Mouse (Mus musculus): ENCODE data around the gene Gm1043. TPM values are rescaled to one million over a fixed set of nuclear protein-coding genes. Genes with fewer than 3 reads are reported as not detected.

Gene Gm1043
- polyA plus RNA-seq, 1 experiment from 2014 or later = 1.1 TPM

GRCm38 (mm10) chr5:37196196-37196595 is 111.0 kb downstream of the Gm1043 start:
- Histone ChIP-seq H3K9ac (ENCODE audit: low read length) (no peak overlapping the region), H3K4me3 (ENCODE audit: low read depth, low read length) (no peak overlapping the region), H3K27me3 (replicated peaks; ENCODE audit: control insufficient read depth, insufficient read depth, low read length) (no peaks in the 10 kb centered on the region), H3K4me2 (ENCODE audit: low read length) (no peak overlapping the region), H3K36me3 (ENCODE audit: control insufficient read depth, insufficient read depth, low read length) (no peaks in the 10 kb centered on the region), H3K9me3 (replicated peaks; ENCODE audit: control insufficient read depth, low read length) (no peaks in the 10 kb centered on the region), H3K4me1 (ENCODE audit: control insufficient read depth, insufficient read depth, low read length) (peaks cover 15% of the 10 kb centered on the region), H3K27ac (ENCODE audit: low read depth, low read length) (no peak overlapping the region)
- no peak for ATAC-seq
- no peak for DNase-seq (ENCODE audit: low spot score)
- WGBS = 76% methylated on average over 8 of the region's 8 CpGs

GRCm38 (mm10) chr5:37196666-37197250 is 111.6 kb downstream of the Gm1043 start:
- ATAC-seq (no peak), DNase-seq (ENCODE audit: low spot score) (no peak)
- no peak overlapping the region for H3K4me2 ChIP-seq (ENCODE audit: low read length)
- H3K36me3 ChIP-seq (ENCODE audit: control insufficient read depth, insufficient read depth, low read length) = no peaks in the 10 kb centered on the region
- WGBS = 79% methylated on average over 10 of the region's 10 CpGs
- H3K9me3 ChIP-seq (replicated peaks; ENCODE audit: control insufficient read depth, low read length) = no peaks in the 10 kb centered on the region
- peaks cover 15% of the 10 kb centered on the region for H3K4me1 ChIP-seq (ENCODE audit: control insufficient read depth, insufficient read depth, low read length)
- H3K27ac ChIP-seq (ENCODE audit: low read depth, low read length) = no peak overlapping the region
- no peak overlapping the region for H3K4me3 ChIP-seq (ENCODE audit: low read depth, low read length)
- H3K27me3 ChIP-seq (replicated peaks; ENCODE audit: control insufficient read depth, insufficient read depth, low read length) = no peaks in the 10 kb centered on the region
- no peak overlapping the region for H3K9ac ChIP-seq (ENCODE audit: low read length)

DNA sequence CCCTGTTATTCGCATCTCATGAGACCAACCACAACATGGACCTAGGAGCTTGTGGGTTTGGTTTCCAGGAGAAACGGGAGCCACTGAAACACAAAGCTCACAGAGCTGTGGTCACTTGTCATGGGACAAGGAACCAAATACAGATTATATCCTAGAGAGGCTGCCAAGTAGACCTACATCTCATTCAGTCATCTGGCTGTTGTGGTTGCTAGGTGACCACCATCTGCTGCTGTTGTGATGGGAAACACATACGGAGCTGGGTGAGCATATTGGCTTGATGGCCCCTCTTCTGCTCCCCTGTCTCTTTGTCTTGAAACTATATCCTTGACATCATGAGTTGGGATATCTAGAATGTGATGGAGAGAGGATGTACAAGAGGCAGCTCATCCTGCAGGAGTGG is 112.3 kb downstream of the Gm1043 start:
- WGBS = 72% methylated on average over 3 of the region's 3 CpGs
- DNase-seq (ENCODE audit: low spot score) = peak; percentile 38
- no peak overlapping the region for H3K9ac ChIP-seq (ENCODE audit: low read length)
- H3K27me3 ChIP-seq (replicated peaks; ENCODE audit: control insufficient read depth, insufficient read depth, low read length) = no peaks in the 10 kb centered on the region
- ATAC-seq = no peak
- no peaks in the 10 kb centered on the region for H3K9me3 ChIP-seq (replicated peaks; ENCODE audit: control insufficient read depth, low read length)
- H3K4me3 ChIP-seq (ENCODE audit: low read depth, low read length) = no peak overlapping the region
- peaks cover 15% of the 10 kb centered on the region for H3K4me1 ChIP-seq (ENCODE audit: control insufficient read depth, insufficient read depth, low read length)
- no peaks in the 10 kb centered on the region for H3K36me3 ChIP-seq (ENCODE audit: control insufficient read depth, insufficient read depth, low read length)
- no peak overlapping the region for H3K27ac ChIP-seq (ENCODE audit: low read depth, low read length)
- H3K4me2 ChIP-seq (ENCODE audit: low read length) = no peak overlapping the region

- peak; percentile 62 for ATAC-seq
- Histone ChIP-seq H3K27ac (ENCODE audit: low read depth, low read length) (no peak overlapping the region; the same call in 1 of the 2 replicates), H3K9me3 (replicated peaks; ENCODE audit: control insufficient read depth, low read length) (no peaks in the 10 kb centered on the region), H3K4me3 (ENCODE audit: low read depth, low read length) (no peak overlapping the region), H3K4me2 (ENCODE audit: low read length) (no peak overlapping the region), H3K4me1 (ENCODE audit: control insufficient read depth, insufficient read depth, low read length) (peaks cover 15% of the 10 kb centered on the region), H3K27me3 (replicated peaks; ENCODE audit: control insufficient read depth, insufficient read depth, low read length) (no peaks in the 10 kb centered on the region), H3K9ac (ENCODE audit: low read length) (no peak overlapping the region), H3K36me3 (ENCODE audit: control insufficient read depth, insufficient read depth, low read length) (no peaks in the 10 kb centered on the region)
- 32% methylated on average over 2 of the region's 2 CpGs for WGBS
- peak; percentile 62 for DNase-seq (ENCODE audit: low spot score)
These were observed 113.0 kb downstream of the Gm1043 start for GRCm38 (mm10) chr5:37198011-37198688.

GRCm38 (mm10) chr5:37202285-37202684 is 117.1 kb downstream of the Gm1043 start:
- DNase-seq (ENCODE audit: low spot score) = no peak
- Histone ChIP-seq H3K9me3 (replicated peaks; ENCODE audit: control insufficient read depth, low read length) (no peaks in the 10 kb centered on the region), H3K4me1 (ENCODE audit: control insufficient read depth, insufficient read depth, low read length) (peaks cover 12% of the 10 kb centered on the region), H3K4me3 (ENCODE audit: low read depth, low read length) (no peak overlapping the region), H3K36me3 (ENCODE audit: control insufficient read depth, insufficient read depth, low read length) (no peaks in the 10 kb centered on the region), H3K4me2 (ENCODE audit: low read length) (no peak overlapping the region), H3K27ac (ENCODE audit: low read depth, low read length) (no peak overlapping the region), H3K9ac (ENCODE audit: low read length) (no peak overlapping the region), H3K27me3 (replicated peaks; ENCODE audit: control insufficient read depth, insufficient read depth, low read length) (no peaks in the 10 kb centered on the region)
- 33% methylated on average over 1 of the region's 1 CpGs for WGBS
- no peak for ATAC-seq

DNA sequence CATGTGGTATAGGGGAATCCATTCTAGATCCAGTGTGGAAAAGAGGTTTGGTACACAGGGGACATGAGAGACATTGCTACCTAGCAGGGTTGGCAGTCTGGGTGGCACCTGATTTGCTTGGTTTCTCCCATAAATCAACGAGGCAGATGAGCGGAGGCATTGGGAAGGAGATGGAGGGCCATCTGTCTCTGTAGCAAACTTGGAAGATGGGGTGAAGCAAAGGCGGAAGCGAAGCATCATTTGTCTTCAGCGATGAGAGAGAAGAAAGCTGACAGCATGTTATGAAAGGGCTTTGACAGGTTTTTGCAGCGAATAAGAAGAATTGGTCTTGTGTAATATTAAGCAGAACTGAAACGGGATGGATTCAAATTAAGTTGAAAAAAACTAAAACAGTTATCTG is 119.7 kb downstream of the Gm1043 start:
- no peak overlapping the region for H3K9ac ChIP-seq (ENCODE audit: low read length)
- no peaks in the 10 kb centered on the region for H3K36me3 ChIP-seq (ENCODE audit: control insufficient read depth, insufficient read depth, low read length)
- H3K4me2 ChIP-seq (ENCODE audit: low read length) = no peak overlapping the region
- ATAC-seq (no peak), DNase-seq (ENCODE audit: low spot score) (no peak)
- H3K27me3 ChIP-seq (replicated peaks; ENCODE audit: control insufficient read depth, insufficient read depth, low read length) = no peaks in the 10 kb centered on the region
- H3K27ac ChIP-seq (ENCODE audit: low read depth, low read length) = no peak overlapping the region
- H3K9me3 ChIP-seq (replicated peaks; ENCODE audit: control insufficient read depth, low read length) = no peaks in the 10 kb centered on the region
- 81% methylated on average over 7 of the region's 7 CpGs for WGBS
- no peak overlapping the region for H3K4me3 ChIP-seq (ENCODE audit: low read depth, low read length)
- no peaks in the 10 kb centered on the region for H3K4me1 ChIP-seq (ENCODE audit: control insufficient read depth, insufficient read depth, low read length)

GRCm38 (mm10) chr5:37205420-37205819 is 120.2 kb downstream of the Gm1043 start:
- no peak for DNase-seq (ENCODE audit: low spot score)
- no peaks in the 10 kb centered on the region for H3K4me1 ChIP-seq (ENCODE audit: control insufficient read depth, insufficient read depth, low read length)
- H3K4me2 ChIP-seq (ENCODE audit: low read length) = no peak overlapping the region
- WGBS = 82% methylated on average over 1 of the region's 1 CpGs
- H3K9ac ChIP-seq (ENCODE audit: low read length) = no peak overlapping the region
- no peaks in the 10 kb centered on the region for H3K27me3 ChIP-seq (replicated peaks; ENCODE audit: control insufficient read depth, insufficient read depth, low read length)
- H3K27ac ChIP-seq (ENCODE audit: low read depth, low read length) = no peak overlapping the region
- ATAC-seq = no peak
- H3K9me3 ChIP-seq (replicated peaks; ENCODE audit: control insufficient read depth, low read length) = no peaks in the 10 kb centered on the region
- H3K4me3 ChIP-seq (ENCODE audit: low read depth, low read length) = no peak overlapping the region
- no peaks in the 10 kb centered on the region for H3K36me3 ChIP-seq (ENCODE audit: control insufficient read depth, insufficient read depth, low read length)

GRCm38 (mm10) chr5:37206364-37206763 is 121.2 kb downstream of the Gm1043 start:
- 62% methylated on average over 2 of the region's 2 CpGs for WGBS
- DNase-seq (ENCODE audit: low spot score) (no peak), ATAC-seq (no peak)

DNA sequence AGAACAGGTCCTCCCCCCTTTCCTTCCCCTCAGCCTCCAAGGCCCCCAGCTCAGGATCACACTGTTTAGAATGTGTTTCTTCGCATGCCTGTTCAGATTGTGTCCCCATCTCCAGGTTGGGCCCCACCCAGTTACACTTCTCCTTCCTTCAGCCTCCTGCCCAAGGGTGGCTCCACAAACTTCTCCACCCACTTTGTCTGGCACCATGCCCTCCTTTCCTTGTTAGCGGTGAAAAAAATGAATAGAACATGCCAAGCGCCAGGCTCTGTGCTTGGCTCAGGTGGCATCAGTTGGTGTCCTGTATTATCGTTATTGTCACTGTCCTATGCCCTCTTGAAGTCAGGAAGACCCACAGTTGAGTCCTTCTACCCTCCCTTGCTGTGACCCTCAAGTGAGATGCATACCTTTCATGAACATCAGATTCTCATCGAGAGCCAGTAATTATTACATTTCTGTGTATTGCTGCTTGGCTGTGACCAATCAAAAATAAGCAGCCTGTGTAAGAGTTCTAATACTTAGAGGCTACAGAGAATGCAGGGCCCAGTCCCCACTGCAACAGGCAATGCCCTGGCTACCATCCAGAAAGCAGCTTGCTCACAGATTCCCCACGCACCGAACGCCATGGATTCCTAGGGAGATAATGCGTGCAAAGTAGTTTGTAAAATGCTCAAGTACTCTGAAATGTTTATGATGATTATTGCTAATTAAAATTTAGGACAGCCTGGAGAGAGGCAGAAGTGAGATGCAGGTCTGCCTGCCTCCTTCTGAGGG is 128.0 kb downstream of the Gm1043 start:
- 78% methylated on average over 9 of the region's 9 CpGs for WGBS
- H3K9me3 ChIP-seq (replicated peaks; ENCODE audit: control insufficient read depth, low read length) = no peaks in the 10 kb centered on the region
- H3K9ac ChIP-seq (ENCODE audit: low read length) = no peak overlapping the region
- H3K36me3 ChIP-seq (ENCODE audit: control insufficient read depth, insufficient read depth, low read length) = no peaks in the 10 kb centered on the region
- H3K4me3 ChIP-seq (ENCODE audit: low read depth, low read length) = no peak overlapping the region
- H3K4me2 ChIP-seq (ENCODE audit: low read length) = no peak overlapping the region
- DNase-seq (ENCODE audit: low spot score) (no peak), ATAC-seq (no peak)
- H3K4me1 ChIP-seq (ENCODE audit: control insufficient read depth, insufficient read depth, low read length) = no peaks in the 10 kb centered on the region
- no peak overlapping the region for H3K27ac ChIP-seq (ENCODE audit: low read depth, low read length)
- no peaks in the 10 kb centered on the region for H3K27me3 ChIP-seq (replicated peaks; ENCODE audit: control insufficient read depth, insufficient read depth, low read length)

More at GRCm38 (mm10) chr5:37206364-37206763, 121.2 kb downstream of the Gm1043 start:
- H3K4me2 ChIP-seq (ENCODE audit: low read length) = no peak overlapping the region
- no peak overlapping the region for H3K27ac ChIP-seq (ENCODE audit: low read depth, low read length)
- H3K9ac ChIP-seq (ENCODE audit: low read length) = no peak overlapping the region
- H3K4me3 ChIP-seq (ENCODE audit: low read depth, low read length) = no peak overlapping the region
- no peaks in the 10 kb centered on the region for H3K4me1 ChIP-seq (ENCODE audit: control insufficient read depth, insufficient read depth, low read length)
- no peaks in the 10 kb centered on the region for H3K36me3 ChIP-seq (ENCODE audit: control insufficient read depth, insufficient read depth, low read length)
- H3K27me3 ChIP-seq (replicated peaks; ENCODE audit: control insufficient read depth, insufficient read depth, low read length) = no peaks in the 10 kb centered on the region
- H3K9me3 ChIP-seq (replicated peaks; ENCODE audit: control insufficient read depth, low read length) = no peaks in the 10 kb centered on the region
